In genomic region chr4:88187649-88188048, GRCm38 (mm10) we compare ENCODE assay signal across 23 mouse cellular contexts.
"Had no signal": no experiment of that assay in that cellular context is flagged by ENCODE, and none has a peak within 500 bp of the region (broad histone marks: within the 10 kb centered on the region; RNA-seq: fewer than 3 reads in every experiment).

No protein-coding gene starts in this region.

- H3K4me1 ChIP-seq: limb, embryonic 12.5 days; limb, embryonic 15.5 days; megakaryocyte, embryonic 14.5 days; midbrain, embryonic 10.5 days; midbrain, embryonic 13.5 days had no signal

- DNase-seq: kidney, adult 18-20 months; kidney, adult 9 months; kidney, postnatal 36 days; layer of hippocampus, postnatal 36 days; liver, postnatal 0 days; right cerebral cortex, adult 18-20 months; right cerebral cortex, postnatal 14 days; right cerebral cortex, postnatal 4 days; thymus, postnatal 25 days had no signal

- H3K4me3 ChIP-seq: left cerebral cortex, adult 2 months; limb, embryonic 12.5 days; limb, embryonic 15.5 days; megakaryocyte, embryonic 14.5 days; midbrain, embryonic 10.5 days; midbrain, embryonic 13.5 days had no signal

- H3K27ac ChIP-seq: hindbrain, postnatal 0 days; kidney, postnatal 0 days; left cerebral cortex, adult 2 months; limb, embryonic 12.5 days; limb, embryonic 15.5 days; liver, embryonic 14.5 days; macrophage; midbrain, embryonic 10.5 days; midbrain, embryonic 13.5 days had no signal

- H3K36me3 ChIP-seq: limb, embryonic 12.5 days had no signal

- H3K9ac ChIP-seq: limb, embryonic 12.5 days; limb, embryonic 15.5 days; liver, embryonic 14.5 days; liver, postnatal 0 days; midbrain, embryonic 13.5 days had no signal

- ATAC-seq: hindbrain, postnatal 0 days; inflammation-experienced regulatory T-cells, adult 6 months; intestine, embryonic 16.5 days; liver, postnatal 0 days; midbrain, embryonic 13.5 days; midbrain, embryonic 16.5 days had no signal

- H3K4me2 ChIP-seq: limb, embryonic 12.5 days; limb, embryonic 15.5 days; liver, embryonic 11.5 days; midbrain, embryonic 13.5 days had no signal

- H3K9me3 ChIP-seq: limb, embryonic 12.5 days; limb, embryonic 15.5 days; megakaryocyte, embryonic 14.5 days; midbrain, embryonic 10.5 days; midbrain, embryonic 13.5 days had no signal

- H3K27me3 ChIP-seq: limb, embryonic 12.5 days; limb, embryonic 15.5 days; megakaryocyte, embryonic 14.5 days; midbrain, embryonic 13.5 days had no signal
